Mouse (Mus musculus) fat pad, adult 2 months (tissue): ENCODE measurements around the gene Gm20388.
A peak's percentile ranks its signal among the peaks of the same experiment; 100 is the strongest.

ENCODE experiments used
- DNase-seq: peaks from one replicate; pipeline ENCODE4 v3.0.0-alpha.2; 2011; ENCODE audit warnings: low read depth, low spot score; ENCODE audit errors: extremely low read depth

Gene Gm20388

DNA sequence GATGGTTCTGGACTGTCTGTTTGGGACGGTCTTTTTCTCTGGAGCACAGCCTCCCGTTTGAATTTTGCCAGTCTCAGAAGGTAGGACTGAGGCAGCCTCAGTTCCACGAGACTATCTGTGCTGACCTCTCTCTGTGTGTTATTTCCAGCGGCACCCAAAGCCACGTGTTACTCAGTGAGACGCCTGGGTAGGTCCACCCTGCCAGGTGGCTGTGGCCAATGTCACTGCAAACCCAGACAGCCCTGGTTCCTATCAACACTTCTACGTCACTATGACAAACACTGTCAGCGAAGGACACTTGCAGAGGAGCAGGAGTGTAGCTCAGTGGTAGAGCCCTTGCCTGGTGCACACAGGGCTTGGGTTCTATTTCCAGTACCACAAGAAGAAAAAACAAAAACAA, 3381.1 kb downstream of the Gm20388 start:
- no peak for DNase-seq

DNA sequence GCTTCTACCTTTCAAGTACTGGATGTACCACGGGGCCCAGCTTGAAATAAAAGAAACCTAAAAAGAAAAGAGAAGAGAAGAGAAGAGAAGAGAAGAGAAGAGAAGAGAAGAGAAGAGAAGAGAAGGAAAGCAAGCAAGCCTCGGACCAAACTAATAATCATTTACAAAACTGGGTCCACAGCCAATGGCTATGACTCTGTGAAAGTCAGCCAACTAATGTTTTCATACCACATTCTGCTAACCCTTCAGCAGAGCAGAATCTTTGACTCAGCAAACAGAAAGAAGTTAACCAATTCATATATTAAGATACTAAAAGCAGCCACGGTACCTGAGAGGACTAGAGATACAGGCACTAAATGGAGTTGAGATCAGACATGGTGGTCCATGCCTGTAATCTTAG, 3381.6 kb downstream of the Gm20388 start:
- no peak for DNase-seq

DNA sequence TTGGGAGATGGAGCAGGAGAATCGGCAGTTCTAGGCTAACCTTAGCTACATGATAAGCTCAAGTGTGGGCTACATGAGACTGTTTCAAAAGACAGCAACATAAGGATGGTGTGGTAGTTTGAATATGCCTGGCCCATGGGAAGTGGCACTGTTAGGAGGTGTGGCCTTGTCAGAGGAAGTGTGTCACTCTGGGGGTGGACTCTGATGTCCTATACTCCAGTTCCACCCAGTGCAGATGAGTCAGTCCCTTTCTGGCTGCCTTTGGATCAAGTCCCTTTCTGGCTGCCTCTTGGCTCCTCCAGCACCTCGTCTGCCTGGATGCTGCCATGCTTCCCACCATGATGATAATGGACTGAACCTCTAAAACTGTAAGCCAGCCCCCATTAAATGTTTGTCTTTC, 3382.1 kb downstream of the Gm20388 start:
- no peak for DNase-seq

DNA sequence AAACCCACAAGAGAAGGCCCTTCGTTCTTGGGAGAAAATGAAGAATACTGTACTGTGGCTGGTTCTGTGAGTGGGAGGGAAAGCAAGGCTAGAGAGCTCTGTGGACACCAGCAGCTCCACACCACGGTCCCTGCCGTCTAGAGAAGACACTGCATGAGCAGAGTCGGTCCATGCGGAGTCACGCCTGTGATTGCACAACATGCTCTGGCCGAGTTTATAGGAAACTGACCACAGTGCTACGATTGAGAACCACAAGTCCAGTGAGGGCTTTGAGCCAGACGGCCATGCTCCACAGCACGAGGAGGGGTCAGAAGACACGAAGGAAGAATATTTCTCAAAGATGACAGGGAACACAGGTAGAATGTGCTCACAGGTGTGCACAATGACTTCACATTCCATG, 3387.7 kb downstream of the Gm20388 start:
- no peak for DNase-seq

DNA sequence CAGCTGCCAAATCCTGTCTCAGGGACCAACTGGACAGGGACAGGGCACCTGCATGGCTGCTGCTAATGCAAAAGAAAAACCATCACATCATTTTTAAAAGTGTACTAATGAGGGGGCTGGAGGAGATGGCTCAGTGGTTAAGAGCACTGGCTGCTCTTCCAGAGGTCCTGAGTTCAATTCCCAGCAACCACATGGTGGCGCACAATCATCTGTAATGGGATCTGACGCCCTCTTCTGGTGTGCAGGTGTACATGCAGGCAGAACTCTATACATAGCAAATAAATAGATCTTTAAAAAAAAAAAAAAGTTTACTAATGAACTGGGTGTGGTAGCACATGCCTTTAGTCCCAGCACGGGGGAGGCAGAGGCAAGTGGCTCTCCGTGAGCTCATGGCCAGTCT, 3398.1 kb downstream of the Gm20388 start:
- no peak for DNase-seq

DNA sequence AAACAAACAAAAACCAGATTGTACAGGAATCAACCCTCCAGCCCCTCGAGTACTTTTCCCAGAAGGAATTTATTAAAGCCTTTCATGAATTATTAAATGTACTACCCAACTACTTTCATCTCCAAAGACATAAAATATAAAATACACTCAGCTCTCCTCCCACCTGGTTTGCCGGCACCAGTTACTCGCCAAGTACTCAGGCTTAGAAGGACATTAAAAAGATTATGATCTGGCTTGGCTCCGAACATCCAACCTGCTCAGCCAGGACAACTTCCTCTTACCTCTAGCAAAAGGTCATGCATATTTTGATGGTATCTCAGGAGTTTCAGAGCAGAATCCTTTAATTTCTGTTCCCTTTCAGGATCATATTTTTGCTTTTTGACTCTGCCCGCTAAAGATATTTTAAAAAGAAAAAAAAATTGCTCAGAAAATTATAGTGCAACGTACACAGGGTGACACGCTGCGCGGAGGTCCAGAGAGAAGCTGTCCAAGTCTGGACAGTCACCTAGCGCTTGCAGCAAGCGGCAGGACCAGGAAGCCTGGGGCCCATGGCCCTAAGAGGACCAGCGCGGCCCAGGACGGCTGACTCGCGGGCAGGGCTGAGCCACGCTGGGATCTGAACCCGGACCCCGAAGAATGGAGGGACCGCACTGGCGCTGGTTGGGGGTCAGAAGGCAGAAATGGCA, 3407.3 kb downstream of the Gm20388 start:
- DNase-seq = peak; percentile 74

DNA sequence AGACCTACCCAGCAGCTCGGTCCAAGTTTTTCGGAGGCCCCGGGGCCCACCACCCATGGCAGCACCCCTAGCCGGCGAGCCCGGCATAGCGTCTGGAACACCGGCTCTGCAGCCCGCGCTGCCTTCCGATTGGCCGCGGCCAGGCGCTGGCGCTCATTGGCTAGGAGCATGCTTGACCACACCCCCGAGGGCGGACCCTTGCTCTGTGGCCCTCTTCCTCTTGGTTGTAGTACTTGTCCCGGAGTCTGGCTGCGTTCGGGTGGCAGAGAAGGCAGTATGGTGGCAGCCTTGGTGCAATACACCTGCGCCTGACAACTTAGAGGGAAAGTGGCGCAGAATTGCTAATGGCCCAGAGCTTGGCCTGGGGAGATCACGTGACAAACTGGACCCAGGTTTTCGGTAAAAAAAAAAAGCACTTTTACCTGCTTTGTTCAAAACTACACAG, 3407.8 kb downstream of the Gm20388 start, which contains the start of gene Fanca:
Gene Fanca, minus strand, starts transcription at position 110 of the 445 bp plus-strand sequence.
- peak; percentile 28 for DNase-seq

DNA sequence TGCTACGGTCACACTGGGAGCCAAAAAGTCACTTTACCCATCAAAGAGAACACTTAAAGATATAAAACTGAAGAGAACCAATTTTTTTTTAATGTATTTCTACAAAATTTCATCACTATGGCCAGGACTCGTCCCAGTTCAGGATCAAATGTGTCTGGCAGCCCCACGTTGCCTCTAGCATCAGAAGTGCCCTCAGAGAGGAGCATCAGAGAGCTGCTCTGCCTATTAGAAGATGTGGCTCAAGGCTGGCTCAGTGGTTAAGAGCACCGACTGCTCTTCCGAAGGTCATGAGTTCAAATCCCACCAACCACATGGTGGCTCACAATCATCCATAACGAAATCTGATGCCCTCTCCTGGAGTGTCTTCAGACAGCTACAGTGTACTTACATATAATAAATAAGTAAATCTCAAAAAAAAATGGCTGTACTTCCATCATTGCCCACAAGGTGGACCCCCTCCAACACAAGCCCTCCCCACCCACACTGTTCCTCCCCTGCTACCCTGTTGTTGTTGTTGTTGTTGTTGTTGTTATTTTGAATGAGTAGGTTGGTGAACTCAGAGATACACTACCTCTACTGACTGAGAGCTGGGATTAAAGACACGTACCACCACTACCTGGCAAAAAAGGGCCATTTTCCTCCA, 3409.0 kb downstream of the Gm20388 start:
- no peak for DNase-seq

DNA sequence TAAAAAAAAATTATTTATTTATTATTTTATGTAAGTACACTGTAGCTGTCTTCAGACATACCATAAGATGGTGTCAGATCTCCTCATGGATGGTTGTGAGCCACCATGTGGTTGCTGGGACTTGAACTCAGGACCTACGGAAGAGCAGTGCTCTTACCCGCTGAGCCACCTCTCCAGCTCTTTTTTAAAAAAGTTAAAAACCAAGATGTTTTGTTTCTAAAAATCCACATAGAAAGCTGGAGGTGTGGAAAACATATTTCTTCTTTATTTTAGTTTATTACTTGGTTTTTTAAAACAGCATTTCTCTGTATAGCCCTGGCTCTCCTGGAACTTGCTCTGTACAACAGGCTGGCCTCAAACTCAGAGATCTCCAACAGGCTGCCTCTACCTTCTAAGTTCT, 3417.9 kb downstream of the Gm20388 start:
- DNase-seq = no peak

DNA sequence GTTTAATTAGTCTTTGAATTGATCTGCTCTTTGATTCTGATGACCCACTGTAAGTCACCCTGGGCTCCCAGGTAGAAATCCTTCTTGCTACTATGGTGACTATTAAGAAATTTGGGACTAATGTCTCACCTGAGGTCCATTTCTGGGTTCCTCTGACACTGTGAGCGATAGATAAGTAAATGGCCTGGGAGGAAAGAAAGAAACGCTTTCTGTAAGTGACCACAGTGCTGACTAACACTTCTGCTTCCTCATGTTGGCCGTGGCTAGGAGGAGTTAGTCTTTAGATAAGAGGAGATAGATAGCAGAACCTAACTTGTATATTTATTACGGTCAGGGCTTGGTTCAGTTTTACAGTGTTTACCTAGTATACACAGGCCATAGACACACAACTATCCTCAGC, 3418.7 kb downstream of the Gm20388 start:
- no peak for DNase-seq

DNA sequence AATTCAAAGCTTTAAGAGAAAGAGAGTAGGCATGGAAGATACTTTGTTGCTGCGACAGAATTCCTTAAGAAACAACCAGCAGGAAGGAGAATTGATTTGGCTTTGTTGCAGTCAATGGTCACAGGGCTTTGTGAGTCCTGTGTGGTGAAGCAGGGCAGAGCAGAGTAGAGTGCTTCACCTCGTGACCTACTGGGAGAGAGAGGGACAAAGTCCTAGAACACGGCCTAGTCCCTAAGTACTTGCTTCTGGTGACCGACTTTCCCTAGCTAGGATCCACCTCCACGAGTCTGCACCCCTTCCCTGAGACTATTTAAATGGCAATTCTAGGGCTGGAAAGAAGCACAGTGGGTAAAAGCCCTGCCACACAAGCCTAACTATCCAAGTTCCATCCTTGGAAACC, 3419.3 kb downstream of the Gm20388 start:
- DNase-seq = no peak

DNA sequence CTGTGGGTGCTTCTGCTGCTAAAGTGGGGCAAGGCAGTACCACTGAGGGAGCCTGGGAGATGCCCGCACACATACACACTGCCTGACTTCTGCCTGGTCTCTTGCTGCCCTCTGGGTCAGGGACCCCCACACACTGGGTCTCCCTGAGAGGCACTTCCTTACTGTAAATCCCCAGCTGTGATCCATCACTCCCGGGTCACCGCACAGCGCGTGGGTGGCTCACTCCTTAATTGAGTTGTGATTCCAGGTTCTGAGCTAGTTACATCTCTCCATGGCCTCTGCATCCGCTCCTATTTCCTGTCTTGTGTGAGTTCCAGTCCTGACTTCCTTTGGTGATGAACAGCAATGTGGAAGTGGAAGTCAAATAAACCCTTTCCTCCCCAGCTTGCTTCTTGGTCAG, 3420.1 kb downstream of the Gm20388 start:
- no peak for DNase-seq

DNA sequence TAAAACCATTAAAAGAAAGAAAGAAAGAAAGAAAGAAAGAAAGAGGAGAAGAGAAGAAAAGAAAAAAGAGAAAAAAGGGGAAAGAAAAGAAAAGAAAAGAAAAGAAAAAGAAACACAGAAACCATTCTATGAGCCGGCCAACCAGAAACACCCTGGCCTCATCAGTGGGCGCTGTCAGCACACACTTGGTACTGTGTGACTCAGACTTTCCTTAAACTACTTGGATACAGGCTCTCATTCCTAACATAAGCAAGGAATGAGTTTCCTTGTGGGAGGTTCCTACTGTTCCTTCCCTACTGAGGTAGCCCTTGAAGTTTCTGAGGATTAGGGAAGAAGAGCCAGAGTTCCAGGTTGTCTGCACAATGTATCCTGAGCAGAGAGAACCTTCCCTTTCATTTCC, 3420.7 kb downstream of the Gm20388 start:
- no peak for DNase-seq

DNA sequence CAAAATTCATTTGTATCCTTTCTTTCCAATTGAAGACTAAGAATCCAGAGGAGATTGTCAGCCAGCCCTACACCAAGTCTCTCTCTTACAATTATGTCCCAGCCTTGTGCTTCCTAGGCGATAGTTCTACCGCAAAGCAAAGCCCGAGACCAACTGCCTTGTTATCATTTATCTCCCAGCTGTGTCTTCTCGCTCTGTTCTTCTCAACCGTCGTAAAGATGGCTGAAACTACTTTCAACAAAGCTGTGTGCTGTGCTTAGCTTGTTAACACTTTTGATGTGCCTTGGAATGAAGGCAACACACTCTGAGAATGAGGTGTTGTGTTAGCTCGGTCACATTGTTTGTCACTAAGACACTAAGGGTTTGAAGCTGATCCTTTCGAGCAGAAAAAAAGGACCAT, 3421.2 kb downstream of the Gm20388 start:
- DNase-seq = no peak

DNA sequence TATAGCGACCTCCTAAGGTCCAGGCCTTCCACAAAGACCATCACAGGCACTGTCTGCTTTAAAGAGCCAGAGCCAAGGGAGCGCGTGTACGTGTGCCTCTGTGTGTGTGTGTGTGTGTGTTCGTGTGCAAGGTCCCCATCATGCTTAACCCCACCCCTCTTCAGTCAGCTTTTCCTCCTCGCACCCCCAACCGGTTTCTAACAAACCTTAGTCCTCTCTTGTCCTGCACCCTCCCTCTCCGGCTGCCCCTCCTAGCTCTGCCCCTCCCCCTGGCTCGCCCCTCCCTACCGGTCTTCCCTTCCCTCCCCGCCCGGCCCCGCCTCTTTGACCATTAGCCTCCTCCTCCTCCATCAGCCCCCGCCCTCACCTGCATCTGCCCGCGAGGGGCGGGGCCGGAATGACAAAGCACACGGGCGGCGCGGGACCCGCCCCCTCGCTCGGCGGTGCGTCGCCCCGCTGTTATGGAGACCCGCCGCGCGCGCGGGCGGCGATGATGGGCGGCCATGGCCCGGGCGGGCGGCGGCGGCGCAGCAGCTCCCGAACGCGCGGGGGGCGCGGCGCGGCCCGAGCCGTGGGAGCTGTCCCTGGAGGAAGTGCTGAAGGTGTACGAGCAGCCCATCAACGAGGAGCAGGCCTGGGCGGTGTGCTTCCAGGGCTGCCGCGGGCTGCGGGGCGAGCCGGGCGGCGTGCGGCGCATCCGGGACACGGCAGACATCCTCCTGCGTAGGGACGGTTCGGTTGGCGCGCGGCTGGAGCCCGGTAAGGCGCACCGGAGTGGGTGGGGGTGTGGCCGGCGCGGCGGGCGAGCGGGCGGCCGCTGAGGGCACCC, 3421.8 kb downstream of the Gm20388 start, which contains the start of gene Spire2:
Gene Spire2, plus strand, starts transcription at position 452 of the 829 bp plus-strand sequence.
- DNase-seq = no peak

DNA sequence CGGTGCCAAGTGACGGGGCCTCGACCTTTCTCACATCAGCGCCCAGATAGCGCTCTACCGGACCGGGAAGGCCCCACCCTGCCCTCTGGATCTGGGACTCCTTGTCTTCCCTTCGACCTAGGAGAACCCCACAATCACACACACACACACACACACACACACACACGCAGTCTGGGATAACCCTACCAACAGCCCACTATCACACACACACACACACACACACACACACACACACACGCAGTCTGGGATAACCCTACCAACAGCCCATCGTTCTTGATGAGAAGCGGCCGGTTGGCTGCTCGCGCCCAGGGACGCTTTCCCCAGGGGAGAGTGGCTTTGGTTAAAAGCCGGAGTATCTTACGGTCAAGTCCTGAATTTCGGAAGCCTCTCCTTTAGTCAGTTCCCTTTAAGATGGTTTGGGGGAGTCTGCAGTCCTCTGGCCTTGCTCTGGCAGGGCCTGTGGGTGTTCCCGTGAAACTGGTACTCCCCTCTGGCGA, 3422.5 kb downstream of the Gm20388 start:
- no peak for DNase-seq

DNA sequence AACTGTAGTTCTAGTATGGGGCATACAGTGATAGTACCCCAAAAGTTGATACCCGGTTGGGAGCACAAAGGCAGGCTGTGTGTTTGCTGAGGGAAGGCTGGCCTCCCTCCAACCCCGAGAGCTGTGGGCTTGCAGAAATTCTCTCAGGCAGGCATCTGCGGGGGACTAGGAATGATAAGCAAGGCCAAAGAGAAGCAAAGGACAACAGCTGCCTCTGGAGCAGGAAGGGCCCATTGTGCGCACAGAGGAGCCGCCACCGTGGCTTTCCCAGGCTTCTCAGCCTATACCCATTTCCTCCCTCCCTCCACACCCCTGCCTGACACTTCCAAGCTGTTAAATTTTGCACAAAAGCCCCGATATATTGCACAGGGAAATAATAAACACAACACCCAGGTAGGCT, 3423.2 kb downstream of the Gm20388 start:
- no peak for DNase-seq

DNA sequence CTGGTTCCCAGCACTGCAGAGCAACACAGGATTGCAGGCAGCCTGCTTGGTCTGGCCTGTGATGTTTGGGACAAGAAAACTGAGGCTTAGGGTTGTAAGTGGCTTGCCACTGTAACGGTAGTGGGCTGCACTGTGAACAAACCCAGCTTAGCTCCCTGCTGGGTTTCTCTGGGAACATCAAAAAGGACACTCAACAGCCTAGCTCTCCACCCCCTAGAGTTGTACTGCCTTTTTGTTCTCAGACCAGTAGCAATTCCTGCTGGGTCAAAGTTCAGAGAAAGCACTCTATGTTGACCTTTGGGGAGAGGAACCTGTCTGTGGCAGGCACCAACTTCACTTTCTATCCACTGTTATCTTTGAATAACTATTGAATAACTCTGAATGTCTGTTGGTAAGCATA, 3423.8 kb downstream of the Gm20388 start:
- no peak for DNase-seq

DNA sequence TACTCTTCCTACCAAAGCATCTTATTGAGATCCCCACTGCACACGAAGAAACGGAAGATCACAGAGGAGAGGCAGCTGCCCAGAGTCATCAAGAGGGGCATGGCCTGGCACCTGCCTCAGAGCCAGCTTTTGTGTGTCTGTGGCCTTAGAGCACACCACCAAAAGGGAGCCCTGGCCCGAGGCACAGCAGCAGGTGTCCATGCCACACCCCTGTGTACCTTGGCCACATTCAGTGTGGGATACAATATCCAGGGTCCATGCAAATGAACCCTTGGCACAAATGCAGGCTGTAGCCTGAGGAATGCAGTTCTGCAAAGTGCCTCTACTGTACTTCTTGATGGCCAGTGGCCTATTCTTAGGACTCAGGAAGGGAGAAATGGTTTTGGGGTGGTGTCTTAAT, 3426.8 kb downstream of the Gm20388 start:
- no peak for DNase-seq

DNA sequence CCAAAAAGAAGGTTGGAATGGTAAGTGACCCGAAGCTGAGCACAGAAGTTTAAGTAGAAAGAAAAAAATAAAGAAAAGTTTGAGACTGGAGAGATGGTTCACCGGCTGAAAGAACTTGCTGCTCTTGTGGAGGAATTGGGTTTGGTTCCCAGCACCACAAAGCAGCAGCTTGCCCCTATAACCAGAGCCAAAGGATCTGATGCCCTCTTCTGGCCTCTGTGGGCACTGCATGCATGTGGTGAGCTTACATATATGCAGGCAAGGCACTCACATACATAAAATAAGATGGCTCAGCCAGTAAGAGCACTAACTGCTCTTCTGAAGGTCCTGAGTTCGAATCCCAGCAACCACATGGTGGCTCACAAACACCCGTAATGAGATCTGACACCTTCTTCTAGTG, 3429.4 kb downstream of the Gm20388 start:
- DNase-seq = no peak
